Mouse (Mus musculus) heart, postnatal 25 days (tissue): ENCODE measurements around the gene Arhgap40. TPM values are rescaled to one million over a fixed set of nuclear protein-coding genes. Genes with fewer than 3 reads are reported as not detected.

ENCODE experiments used
- DNase-seq: peaks from one replicate; pipeline ENCODE4 v3.0.0; 2022; ENCODE audit warnings: low spot score
- intact Hi-C: fragments of 180-260 bp; cut with DNase I; formaldehyde crosslinking; loops from one replicate; pipeline ENCODE4 v1.15.1; 2025
- total RNA-seq, 2 experiments: library from RNA; stranded (reverse); gene quantifications; 2 replicates each; pipeline ENCODE4 v1.2.3; 2021

Arhgap40 gene
- not detected for total RNA-seq

DNA sequence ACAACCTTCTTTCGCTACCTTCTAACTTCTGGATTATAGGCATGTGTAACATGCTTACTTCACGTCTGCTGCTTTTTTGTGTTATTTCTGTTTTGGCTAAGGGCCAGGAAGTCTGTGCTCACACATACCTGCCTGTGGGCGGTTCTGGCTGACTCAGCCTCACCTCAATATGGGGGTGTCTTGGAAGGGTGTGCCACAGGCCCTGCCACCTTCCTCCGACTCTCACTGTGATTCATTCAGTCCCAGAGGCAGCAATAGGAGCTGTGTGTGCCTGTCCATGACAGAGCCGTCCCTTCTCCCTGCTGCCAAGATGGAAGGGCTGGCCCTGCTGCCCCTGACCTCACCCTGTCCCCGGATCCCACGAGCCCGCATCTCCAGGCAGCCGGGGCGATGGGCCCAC, at the start of gene Arhgap40:
TSS of gene Arhgap40 (plus strand) at position 269 of the 400 bp plus-strand sequence.
- intact Hi-C loops, result no loop called here

DNA sequence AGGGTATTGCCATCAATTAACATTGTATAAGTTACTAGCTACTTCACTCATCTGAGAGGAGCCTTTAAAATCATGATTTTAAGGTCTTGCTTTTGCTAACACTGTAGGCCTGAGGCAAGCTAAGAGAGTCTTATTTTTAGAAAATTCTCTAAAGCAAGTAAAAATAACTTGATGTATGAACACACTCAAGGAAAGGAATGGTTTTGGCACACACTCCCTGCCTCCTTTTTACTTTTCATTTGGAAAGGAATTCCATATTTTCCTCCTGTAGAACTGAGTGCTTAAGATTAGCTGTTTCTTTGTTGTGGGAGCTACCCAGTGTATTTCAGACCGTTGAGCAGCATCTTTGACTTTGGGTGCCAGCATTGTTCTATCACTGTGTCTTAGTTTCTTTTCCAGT, 38.4 kb upstream of the Arhgap40 start:
- DNase-seq, result no peak
- intact Hi-C loops, result no loop called here

More for the DNA sequence above, at the start of gene Arhgap40:
- DNase-seq, result no peak

DNA sequence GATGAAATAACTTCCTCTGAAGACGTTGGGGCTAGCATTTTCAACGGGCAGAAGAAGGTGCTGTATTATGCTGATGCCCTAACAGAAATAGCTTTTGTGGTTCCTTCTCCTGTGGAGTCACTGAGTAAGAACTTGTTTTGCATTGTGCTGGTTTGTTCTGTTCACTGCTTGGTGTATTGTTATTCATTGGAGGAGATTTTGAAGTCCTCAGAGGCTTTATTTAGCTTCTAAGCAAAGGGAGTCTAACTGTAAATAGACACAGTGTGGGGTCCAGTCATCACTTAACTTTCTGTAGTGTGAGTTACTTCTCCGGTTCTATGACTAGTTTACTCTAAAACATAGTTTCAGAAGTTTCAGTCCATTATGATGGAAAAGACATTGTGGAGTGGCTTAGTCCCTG, 35.0 kb upstream of the Arhgap40 start:
- intact Hi-C loops, result no loop called here
- no peak for DNase-seq

DNA sequence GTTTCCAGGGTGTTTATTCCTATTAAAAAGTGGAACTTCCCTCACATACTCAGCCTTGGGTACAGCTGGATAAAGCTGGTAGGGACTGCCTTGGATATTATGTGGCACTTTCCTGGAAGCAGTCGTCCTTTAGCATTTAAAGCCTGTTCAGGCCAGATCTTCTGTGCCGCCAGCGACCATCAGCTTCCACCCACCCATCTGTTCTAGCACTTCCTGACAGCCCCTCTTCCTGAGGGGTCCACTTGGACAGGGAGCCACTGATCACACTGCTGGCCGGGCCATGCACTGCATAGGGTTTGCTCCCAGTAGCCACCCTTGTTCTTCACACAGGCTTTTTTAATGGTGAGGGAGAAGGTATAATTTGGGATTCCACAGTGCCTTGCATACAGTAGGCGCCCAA, 14.1 kb upstream of the Arhgap40 start:
- intact Hi-C loops, result no loop called here
- no peak for DNase-seq

DNA sequence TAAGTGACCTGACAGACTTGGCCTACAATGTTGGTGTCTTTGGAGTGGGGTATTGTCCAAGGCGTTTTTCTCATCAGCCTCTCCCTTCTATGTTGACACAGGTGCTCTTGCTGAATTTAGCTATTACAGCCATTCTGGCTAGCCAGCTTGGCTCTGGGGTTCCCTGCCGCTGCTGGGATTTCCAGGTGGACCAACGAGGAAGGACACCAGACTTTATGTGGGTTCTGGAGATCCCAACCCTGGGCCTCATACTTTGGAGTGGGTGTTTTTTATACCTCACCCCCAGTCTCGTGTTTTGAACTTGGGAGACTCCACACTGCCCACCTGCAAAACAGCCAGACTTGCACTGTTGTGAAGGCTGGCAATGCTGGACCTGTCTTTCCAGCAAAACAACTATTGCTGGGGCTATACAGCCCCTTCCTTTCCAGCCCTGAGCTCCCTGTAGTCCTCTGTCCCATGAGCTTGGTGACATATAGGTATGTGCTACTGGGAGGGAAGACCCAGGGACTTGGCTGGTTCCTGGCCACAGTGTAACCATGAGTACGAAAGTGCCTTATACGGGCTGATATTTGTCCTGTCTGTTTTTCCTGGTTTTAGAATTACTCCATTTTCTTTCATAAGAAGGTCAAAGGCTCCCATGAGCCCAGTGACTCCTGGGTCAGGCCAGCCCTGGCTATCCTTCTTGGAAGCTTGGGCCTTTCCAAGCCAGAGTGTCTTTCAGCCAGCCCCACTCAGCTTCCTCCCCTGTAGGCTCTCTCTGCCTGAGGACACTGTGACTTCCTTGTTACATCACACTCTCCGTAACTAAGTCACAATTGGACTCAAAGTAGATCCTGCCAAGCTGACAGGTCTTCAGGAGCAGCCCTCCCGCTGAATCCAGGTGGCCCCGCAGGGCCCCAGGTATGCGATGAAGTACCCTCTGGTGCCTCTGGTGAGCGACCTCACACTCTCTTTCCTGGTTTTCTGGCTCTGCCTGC, 10.5 kb upstream of the Arhgap40 start, which contains the start of gene Adig:
TSS of gene Adig (plus strand) at position 777 of the 977 bp plus-strand sequence.
- intact Hi-C loops, result no loop called here
- no peak for DNase-seq

DNA sequence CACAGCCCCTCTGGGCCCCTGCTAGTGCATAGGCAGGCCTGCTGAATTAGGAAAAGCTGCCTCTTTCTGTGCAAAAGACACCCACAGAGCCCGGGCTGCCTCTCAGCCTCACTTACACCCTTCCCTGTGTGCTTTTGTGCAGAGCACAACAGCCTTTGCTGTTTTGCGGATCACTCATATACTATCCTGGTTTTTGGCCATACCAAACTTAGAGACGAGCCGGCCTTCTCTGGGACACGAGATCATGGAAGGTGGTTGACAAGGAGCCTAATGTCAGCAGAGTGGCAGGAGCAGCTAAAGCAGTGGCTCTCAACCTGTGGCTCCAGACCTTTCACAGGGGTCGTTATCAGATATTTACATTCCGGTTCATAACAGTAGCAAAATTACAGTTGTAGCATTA, 9.4 kb upstream of the Arhgap40 start:
- intact Hi-C loops, result no loop called here
- DNase-seq, result no peak

DNA sequence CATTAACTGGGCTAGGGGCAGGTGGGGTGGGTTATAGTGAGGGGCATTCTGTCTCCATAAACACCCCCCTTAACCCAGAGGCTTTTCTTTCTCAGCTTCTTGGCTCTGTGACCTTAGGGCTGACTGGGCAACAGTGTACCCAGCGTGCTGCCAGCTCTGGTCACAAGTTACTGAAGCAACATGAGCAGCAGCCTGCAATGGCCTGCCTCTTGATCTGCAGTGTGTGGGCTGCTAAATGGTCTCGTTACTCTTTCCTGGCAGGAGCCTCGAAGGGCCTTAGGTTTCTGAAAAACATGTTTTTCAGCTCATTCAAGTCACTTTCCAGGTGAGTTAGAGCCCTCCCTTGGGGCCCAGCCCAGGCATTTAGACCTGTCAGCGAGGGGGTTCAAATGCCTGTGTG, 8.9 kb upstream of the Arhgap40 start:
- no peak for DNase-seq
- intact Hi-C loops, result no loop called here

DNA sequence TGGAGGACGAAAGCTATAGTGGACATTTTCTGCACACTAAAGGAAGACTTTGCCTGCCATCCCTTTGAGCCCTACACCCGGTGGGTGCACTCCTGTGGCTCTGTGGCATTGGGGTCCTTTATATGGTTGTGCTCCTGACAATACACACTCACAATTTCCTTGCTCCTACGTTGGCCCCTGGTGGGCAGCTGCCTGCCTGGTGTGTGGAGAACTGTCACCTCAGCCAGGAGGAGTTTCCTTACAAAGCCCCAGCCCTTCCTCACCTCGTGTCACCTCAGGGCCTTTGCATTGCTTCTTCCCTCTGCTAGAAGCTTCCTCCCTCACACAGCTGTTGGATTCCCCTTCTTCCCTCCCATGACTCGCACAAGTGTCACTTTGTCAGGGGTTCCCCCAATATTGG, 6.1 kb upstream of the Arhgap40 start:
- intact Hi-C loops, result no loop called here

DNA sequence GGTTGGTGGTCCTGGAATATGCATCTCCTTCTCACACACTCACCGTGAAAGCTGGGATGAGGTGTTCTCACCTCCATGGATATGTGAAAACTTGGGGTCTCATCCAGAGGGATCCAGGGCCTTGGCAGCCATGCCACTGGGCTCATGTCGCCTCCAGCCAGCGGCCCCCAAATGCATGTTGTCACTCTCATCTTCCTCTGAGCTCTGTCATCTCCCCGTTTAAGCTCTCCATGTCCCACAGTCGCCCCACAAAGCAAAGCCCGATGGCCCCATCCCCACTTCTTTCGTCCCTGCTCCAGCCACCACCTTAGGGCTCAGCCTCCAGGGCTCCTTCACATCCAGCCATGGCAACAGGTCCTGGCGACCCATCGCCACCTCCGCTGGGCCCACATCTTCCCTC, 5.5 kb upstream of the Arhgap40 start:
- no peak for DNase-seq
- intact Hi-C loops, result no loop called here

More for the DNA sequence above, 6.1 kb upstream of the Arhgap40 start:
- no peak for DNase-seq

DNA sequence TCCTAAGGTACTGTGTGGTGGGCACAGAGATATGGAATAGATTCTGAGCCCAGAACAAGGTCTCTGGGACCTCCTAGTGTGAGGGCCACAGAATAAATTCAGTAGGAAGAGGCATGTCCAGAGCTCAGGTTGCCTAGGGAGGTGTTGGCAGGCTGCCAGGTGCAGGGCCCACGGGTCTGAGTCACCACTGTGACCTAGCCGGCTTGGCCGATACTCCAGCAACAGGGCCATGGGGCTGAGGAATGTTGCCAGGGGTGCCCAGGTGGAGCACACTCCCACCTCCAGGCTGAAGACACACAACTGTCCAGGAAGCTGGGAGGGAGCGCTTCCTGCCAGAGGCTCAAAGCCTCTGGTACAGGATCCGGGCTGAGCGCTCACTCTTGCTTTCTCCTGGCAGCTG, 1.9 kb upstream of the Arhgap40 start:
- intact Hi-C loops, result no loop called here
- no peak for DNase-seq

DNA sequence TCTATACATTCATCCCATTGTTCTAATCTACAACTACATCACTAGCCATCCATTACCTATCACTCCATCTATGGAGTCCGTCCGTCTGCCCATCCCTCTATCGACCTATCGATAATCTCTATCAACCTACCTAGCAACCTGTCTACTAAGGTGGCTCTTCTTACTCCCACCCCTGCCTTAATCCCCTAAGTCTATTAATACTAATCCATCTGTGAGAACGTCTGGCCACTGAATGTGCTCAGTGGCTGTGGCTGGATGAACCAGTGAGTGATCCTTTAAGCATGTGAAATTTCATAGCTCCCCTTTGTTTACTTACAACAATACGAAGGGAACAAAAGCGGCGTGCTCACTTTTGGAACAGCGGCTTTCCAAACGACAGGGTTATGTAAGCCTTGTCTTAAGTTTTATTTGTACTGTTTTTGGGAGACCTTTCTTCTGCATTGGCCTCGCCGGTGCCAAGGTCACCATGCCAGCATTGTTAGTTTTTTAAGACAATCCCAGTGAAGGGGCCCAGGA, 1.3 kb downstream of the Arhgap40 start:
- intact Hi-C loops, result no loop called here
- DNase-seq, result no peak

DNA sequence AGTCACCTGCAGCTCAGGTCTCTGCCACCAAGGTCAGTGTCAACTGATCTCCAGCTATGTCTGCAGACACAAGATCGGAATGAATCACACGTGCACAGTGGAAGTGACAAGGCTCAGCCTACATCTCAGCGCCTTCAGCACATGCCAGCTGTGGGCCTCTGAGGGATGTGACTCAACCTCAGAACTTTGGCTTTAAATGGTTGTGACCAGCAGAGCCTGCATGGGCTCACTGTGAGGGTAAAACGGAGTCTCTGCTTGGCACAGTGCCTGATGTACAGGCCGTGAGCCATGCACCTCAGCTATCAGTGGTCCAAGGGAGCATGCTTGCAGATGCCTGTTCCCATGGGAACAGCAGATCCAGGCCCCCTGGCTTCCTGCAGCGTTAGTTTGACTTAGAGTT, 6.0 kb downstream of the Arhgap40 start:
- DNase-seq, result no peak
- intact Hi-C loops, result no loop called here

DNA sequence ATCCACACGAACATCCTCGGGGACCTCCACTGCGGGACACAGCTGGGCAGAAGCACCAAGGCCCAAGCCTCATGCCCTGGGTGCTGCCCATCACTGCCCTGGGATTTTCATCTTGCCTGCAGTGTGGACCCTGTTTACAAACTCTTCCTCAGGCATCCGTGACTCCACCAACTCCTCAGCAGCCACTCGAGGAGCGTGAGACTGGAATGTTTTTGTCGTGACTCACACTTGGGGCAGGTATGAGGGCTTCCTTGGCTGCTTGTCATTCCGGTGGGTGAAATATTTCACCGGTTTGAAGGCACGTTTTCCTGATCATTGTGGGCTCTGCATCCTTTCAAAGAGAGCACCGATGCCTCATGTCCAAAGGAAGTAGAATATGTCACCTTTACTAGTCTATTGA, 6.5 kb downstream of the Arhgap40 start:
- no peak for DNase-seq
- intact Hi-C loops, result no loop called here

DNA sequence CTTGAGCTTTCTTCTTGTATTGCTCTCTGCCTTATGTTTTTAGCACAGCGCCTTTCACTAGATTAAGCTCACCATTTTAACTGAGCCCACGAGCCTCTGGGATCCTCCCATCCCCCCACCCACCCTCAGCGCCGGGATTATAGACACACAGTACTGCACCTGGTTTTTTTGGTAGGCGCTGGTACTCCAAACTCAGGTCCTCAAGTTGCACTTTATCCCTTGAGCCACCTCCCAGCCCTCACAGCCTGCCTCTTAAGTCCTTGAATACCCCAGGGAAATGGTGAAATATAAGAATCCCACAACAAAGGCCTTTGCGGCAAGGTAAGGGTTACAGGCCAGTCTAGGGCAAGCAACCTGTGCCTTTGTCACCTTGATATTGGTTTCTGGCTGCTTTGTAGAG, 7.2 kb downstream of the Arhgap40 start:
- DNase-seq, result no peak

DNA sequence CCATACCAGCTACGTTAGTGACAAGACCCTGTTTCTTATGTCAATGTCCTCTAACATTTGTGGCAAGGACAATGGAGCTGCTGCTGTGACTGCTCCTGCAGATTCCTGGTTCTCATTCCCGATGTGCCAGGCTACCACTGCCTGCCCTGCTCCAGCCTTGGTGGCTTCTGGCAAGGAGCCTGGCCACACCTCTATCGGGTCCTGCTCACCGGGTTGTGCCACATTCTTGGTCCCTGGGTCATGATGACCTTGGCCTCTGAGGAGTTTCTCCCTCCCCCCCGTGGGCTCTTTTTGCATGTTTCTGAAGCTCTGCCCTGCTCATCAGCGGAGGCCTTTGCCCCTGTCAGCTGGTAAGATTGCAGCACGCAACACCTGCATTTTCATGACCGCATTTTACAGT, 10.5 kb downstream of the Arhgap40 start:
- intact Hi-C loops, result no loop called here
- no peak for DNase-seq

More for the DNA sequence above, 7.2 kb downstream of the Arhgap40 start:
- intact Hi-C loops, result no loop called here

DNA sequence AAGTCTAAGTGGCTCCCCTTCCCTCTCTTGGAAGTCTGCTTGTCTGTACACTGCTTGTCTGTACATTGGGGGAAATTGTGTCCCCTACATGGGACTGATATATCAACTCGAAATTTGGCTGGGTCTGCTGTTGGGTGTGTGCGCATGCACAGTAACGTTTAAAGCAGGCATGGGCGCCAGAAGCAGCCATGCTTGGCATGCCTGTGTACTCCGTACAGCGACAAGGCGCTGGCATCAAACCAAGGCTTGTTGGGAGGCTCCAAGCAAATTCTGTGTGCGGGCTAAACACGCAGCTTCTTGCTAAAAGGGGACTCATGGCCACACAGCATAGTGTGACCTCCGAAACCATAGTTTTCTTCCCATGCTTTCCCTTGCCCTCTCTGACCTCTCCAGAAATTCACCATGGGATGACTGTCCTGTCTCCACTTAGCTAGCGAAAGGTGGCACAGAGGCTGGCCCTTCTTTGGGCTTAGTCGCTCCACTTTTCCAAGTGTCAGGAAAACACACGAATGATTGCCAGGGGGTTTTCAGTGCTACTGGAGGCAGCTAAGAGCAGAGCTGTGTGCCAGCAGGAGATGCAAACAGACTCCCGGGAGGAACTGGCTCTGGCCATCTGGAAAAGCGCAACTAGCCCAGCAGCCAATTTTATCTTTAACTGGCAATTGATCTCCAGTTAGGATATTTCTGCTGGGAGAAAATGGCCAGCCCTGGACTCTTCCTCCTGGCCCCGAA, 11.7 kb downstream of the Arhgap40 start:
- no peak for DNase-seq
- intact Hi-C loops, result no loop called here

DNA sequence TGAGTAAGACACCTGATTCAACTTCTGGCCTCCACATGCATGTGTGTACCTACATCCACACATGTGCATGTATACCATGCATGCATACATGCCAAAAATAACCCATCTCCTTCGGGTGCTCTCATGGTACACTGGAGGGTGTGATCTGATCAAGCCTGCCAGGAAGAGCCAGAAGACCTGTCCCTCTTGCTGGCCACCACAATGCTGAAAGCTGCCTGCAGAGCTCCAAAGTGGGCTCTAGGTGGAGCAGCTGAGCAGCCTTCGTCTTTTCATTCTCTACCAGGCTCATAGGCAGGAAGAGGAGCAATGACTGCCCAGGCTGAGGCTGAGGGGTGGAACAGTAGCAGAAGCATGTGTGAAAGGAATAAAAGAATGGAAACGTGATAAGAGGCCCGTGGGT, 21.5 kb downstream of the Arhgap40 start:
- no peak for DNase-seq
- intact Hi-C loops, result no loop called here

DNA sequence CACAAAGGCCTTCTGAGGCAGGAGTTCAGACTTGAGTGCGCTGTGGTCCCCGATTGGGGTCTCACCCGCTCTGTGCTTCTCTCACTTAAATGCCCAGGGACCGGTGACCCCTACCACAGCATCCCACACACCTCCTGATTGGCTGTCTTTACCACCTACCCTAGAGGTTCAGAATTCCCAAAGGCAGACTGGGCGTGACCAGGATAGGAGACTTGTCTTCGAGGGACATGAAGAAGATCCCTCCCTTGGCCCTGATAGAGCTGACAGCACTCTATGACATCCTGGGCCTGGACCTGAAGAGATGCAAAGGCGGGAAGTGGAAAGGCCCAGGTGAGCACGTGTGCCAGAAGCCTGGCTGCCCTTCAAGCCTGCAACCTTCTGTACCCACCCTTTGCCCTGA, 22.0 kb downstream of the Arhgap40 start:
- DNase-seq, result no peak
- intact Hi-C loops, result no loop called here

DNA sequence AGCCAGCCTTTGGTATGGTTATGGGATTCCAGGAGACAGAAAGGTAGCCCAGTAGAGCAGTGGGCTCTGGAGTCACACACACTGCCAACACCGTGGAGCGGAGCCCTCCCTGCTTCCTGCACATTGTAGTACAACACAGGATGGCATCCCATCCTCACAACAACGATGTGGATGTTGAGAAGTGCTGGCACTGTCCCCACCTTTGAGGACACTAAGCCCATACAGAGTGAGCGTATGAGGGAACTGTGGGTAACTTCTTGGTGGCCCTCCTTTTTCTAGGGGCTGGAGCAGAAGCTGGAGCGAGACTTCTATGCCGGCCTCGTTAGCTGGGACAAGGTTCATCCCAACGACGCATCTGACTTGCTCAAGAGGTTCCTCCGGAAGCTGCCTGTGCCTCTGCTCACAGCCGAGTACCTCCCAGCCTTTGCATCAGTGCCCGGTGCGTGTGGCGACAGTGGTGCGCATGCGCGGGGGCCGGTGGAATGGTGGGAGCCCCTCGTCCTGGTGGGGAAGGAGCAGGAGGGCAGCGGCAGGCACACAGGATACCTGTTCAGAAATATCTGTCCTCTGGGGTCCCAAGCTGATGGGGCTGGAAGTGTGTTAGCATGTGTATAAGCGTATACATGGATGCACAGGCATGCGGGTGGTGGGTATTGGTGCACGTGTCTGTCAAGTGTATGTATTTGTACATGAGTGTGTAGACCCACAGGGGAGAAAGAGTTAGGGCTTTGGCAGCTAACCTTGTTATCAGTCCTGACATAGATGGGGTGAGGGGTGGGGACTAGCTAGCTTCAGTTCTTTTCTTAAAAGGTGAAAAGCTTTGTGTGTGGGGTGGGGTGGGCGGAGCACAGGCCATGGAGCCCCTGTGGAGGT, 27.1 kb downstream of the Arhgap40 start:
- no peak for DNase-seq
- intact Hi-C loops, result no loop called here

DNA sequence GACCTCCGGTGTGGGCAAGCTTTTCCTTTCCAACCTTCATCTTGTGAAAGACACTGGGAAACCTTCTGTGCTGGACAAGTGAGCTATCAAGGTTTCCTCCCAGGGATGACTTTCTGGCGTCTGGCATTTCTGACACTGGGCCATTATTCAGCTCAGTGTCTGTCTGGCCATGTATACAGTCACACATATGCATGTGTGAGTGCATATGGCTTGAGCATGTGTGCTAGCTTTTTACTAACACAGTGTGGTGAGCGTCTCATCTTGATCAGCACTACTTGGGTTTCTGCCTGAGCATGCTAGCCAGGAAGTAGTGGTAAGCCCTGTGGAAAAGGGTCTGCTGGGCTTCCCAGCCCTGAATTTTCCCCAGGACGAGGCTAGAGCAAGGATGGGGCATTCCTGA, 28.7 kb downstream of the Arhgap40 start:
- DNase-seq, result no peak
- intact Hi-C loops, result no loop called here
